Mouse (Mus musculus) brain, embryonic 14.5 days (tissue): ENCODE measurements around the gene Cenps.

Experiments
- CTCF ChIP-seq: fragments of 200-500 bp; IDR thresholded peaks from 2 replicates; pipeline ENCODE4 v1.5.1; 2012; ENCODE audit warnings: inconsistent platforms, mild to moderate bottlenecking, moderate library complexity, borderline replicate concordance; ENCODE audit not compliant: insufficient read depth, insufficient read length; ENCODE audit errors: extremely low read depth
- POLR2A ChIP-seq: fragments of 200-500 bp; IDR thresholded peaks from 2 replicates; pipeline ENCODE4 v1.6.1; 2012; ENCODE audit warnings: mild to moderate bottlenecking, inconsistent platforms, borderline replicate concordance; ENCODE audit not compliant: poor library complexity, insufficient read depth, insufficient read length, severe bottlenecking; ENCODE audit errors: extremely low read depth

GRCm38 (mm10) chr4:149143594-149143993 lies 6.2 kb upstream of the Cenps start:
- no peak for TF ChIP-seq CTCF
- TF ChIP-seq POLR2A, result no peak
